Mouse (Mus musculus) yolk sac, embryonic 10.5 days (tissue): ENCODE measurements around the gene Dram1.
"Not testable (repeated sequence)": the region's sequence is repeated elsewhere in the genome, so short reads cannot be mapped to it uniquely, and the experiment has no call there.

ENCODE experiments used
- DNase-seq: peaks from one replicate; pipeline ENCODE4 v3.0.0-alpha.2; 2017; ENCODE audit warnings: low spot score

The Dram1 gene

GRCm38 (mm10) chr10:88386251-88386650, 7.4 kb upstream of the Dram1 start:
- DNase-seq = no peak

- DNase-seq = peak; percentile 12
These were observed 6.9 kb upstream of the Dram1 start for GRCm38 (mm10) chr10:88385758-88386157.

- DNase-seq = no peak
These were observed 6.4 kb upstream of the Dram1 start for GRCm38 (mm10) chr10:88385290-88385689.

GRCm38 (mm10) chr10:88384081-88384480, 5.2 kb upstream of the Dram1 start:
- DNase-seq = no peak

GRCm38 (mm10) chr10:88383479-88383878, 4.6 kb upstream of the Dram1 start:
- DNase-seq = no peak

- DNase-seq = no peak
These were observed 3.1 kb upstream of the Dram1 start for GRCm38 (mm10) chr10:88382009-88382408.

- no peak for DNase-seq
These were observed 2.4 kb upstream of the Dram1 start for GRCm38 (mm10) chr10:88381286-88381685.

- DNase-seq = no peak
These were observed 1.7 kb upstream of the Dram1 start for GRCm38 (mm10) chr10:88380430-88381060.

- peak; percentile 73 for DNase-seq
These were observed 1.1 kb upstream of the Dram1 start for GRCm38 (mm10) chr10:88380002-88380401.

GRCm38 (mm10) chr10:88377666-88378065, 1.2 kb downstream of the Dram1 start:
- DNase-seq = no peak

GRCm38 (mm10) chr10:88376770-88377169, 2.1 kb downstream of the Dram1 start:
- peak; percentile 68 for DNase-seq

- DNase-seq = no peak
These were observed 3.9 kb downstream of the Dram1 start for GRCm38 (mm10) chr10:88374984-88375383.

GRCm38 (mm10) chr10:88372945-88373344, 5.9 kb downstream of the Dram1 start:
- not testable (repeated sequence) for DNase-seq

GRCm38 (mm10) chr10:88372436-88372835, 6.4 kb downstream of the Dram1 start:
- no peak for DNase-seq

- no peak for DNase-seq
These were observed 7.1 kb downstream of the Dram1 start for GRCm38 (mm10) chr10:88371793-88372192.

GRCm38 (mm10) chr10:88369233-88369632, 9.6 kb downstream of the Dram1 start:
- DNase-seq = no peak

GRCm38 (mm10) chr10:88364221-88364620, 14.7 kb downstream of the Dram1 start:
- DNase-seq = no peak

GRCm38 (mm10) chr10:88362218-88362617, 16.7 kb downstream of the Dram1 start:
- no peak for DNase-seq

- DNase-seq = peak; percentile 86
These were observed 21.8 kb downstream of the Dram1 start for GRCm38 (mm10) chr10:88356983-88357559.

GRCm38 (mm10) chr10:88356114-88356982, 22.5 kb downstream of the Dram1 start:
- no peak for DNase-seq

GRCm38 (mm10) chr10:88354599-88354998, 24.3 kb downstream of the Dram1 start:
- peak; percentile 78 for DNase-seq

GRCm38 (mm10) chr10:88352549-88352948, 26.3 kb downstream of the Dram1 start:
- DNase-seq = no peak
